Mouse (Mus musculus): ENCODE data around the gene Klhl26. TPM values are rescaled to one million over a fixed set of nuclear protein-coding genes. Genes with fewer than 3 reads are reported as not detected.
A peak's percentile ranks its signal among the peaks of the same experiment; 100 is the strongest.

Klhl26 gene
- polyA plus RNA-seq, 1 experiment from 2014 or later: 35.0 TPM

- no peak overlapping the region for H3K4me2 ChIP-seq
- no peak overlapping the region for H3K27ac ChIP-seq (replicated peaks)
- H3K9ac ChIP-seq (replicated peaks): no peak overlapping the region
- no peak for ATAC-seq (ENCODE audit: low FRiP score)
- no peak overlapping the region for H3K4me3 ChIP-seq (replicated peaks)
- no peaks in the 10 kb centered on the region for H3K9me3 ChIP-seq (replicated peaks)
- 76% methylated on average over 5 of the region's 5 CpGs for WGBS
- H3K27me3 ChIP-seq (replicated peaks): no peaks in the 10 kb centered on the region
- no peaks in the 10 kb centered on the region for H3K36me3 ChIP-seq
- H3K4me1 ChIP-seq: peaks cover 48% of the 10 kb centered on the region
Measured at GRCm38 (mm10) chr8:70467229-70467725, 9.5 kb downstream of the Klhl26 start.

GRCm38 (mm10) chr8:70466771-70467170 is 10.0 kb downstream of the Klhl26 start:
- no peak for ATAC-seq (ENCODE audit: low FRiP score)
- no peak overlapping the region for H3K9ac ChIP-seq (replicated peaks)

GRCm38 (mm10) chr8:70466305-70466704 is 10.5 kb downstream of the Klhl26 start:
- H3K4me3 ChIP-seq (replicated peaks): no peak overlapping the region
- no peaks in the 10 kb centered on the region for H3K27me3 ChIP-seq (replicated peaks)
- H3K36me3 ChIP-seq: no peaks in the 10 kb centered on the region
- no peaks in the 10 kb centered on the region for H3K9me3 ChIP-seq (replicated peaks)
- H3K27ac ChIP-seq (replicated peaks): no peak overlapping the region
- ATAC-seq (ENCODE audit: low FRiP score): no peak
- no peak overlapping the region for H3K9ac ChIP-seq (replicated peaks)
- H3K4me1 ChIP-seq: peaks cover 48% of the 10 kb centered on the region
- H3K4me2 ChIP-seq: no peak overlapping the region
- WGBS: 84% methylated on average over 4 of the region's 4 CpGs

More at GRCm38 (mm10) chr8:70466771-70467170, 10.0 kb downstream of the Klhl26 start:
- H3K36me3 ChIP-seq: no peaks in the 10 kb centered on the region
- no peak overlapping the region for H3K27ac ChIP-seq (replicated peaks)
- H3K27me3 ChIP-seq (replicated peaks): no peaks in the 10 kb centered on the region
- H3K4me1 ChIP-seq: peaks cover 48% of the 10 kb centered on the region
- no peak overlapping the region for H3K4me2 ChIP-seq
- H3K4me3 ChIP-seq (replicated peaks): no peak overlapping the region
- WGBS: 77% methylated on average over 11 of the region's 11 CpGs
- no peaks in the 10 kb centered on the region for H3K9me3 ChIP-seq (replicated peaks)

- peaks cover 48% of the 10 kb centered on the region for H3K4me1 ChIP-seq
- no peaks in the 10 kb centered on the region for H3K36me3 ChIP-seq
- H3K27me3 ChIP-seq (replicated peaks): no peaks in the 10 kb centered on the region
- no peak overlapping the region for H3K27ac ChIP-seq (replicated peaks)
- H3K9ac ChIP-seq (replicated peaks): no peak overlapping the region
- ATAC-seq (ENCODE audit: low FRiP score): no peak
- 96% methylated on average over 4 of the region's 4 CpGs for WGBS
- no peaks in the 10 kb centered on the region for H3K9me3 ChIP-seq (replicated peaks)
- no peak overlapping the region for H3K4me2 ChIP-seq
- no peak overlapping the region for H3K4me3 ChIP-seq (replicated peaks)
Measured at GRCm38 (mm10) chr8:70465701-70466100, 11.1 kb downstream of the Klhl26 start.

- no peaks in the 10 kb centered on the region for H3K36me3 ChIP-seq
- ATAC-seq (ENCODE audit: low FRiP score): no peak
- no peak overlapping the region for H3K27ac ChIP-seq (replicated peaks)
- peaks cover 41% of the 10 kb centered on the region for H3K4me1 ChIP-seq
- no peaks in the 10 kb centered on the region for H3K27me3 ChIP-seq (replicated peaks)
- no peak overlapping the region for H3K9ac ChIP-seq (replicated peaks)
- no peak overlapping the region for H3K4me2 ChIP-seq
- WGBS: 93% methylated on average over 6 of the region's 6 CpGs
- no peak overlapping the region for H3K4me3 ChIP-seq (replicated peaks)
- no peaks in the 10 kb centered on the region for H3K9me3 ChIP-seq (replicated peaks)
Measured at GRCm38 (mm10) chr8:70464162-70464561, 12.6 kb downstream of the Klhl26 start.

GRCm38 (mm10) chr8:70463306-70463705 is 13.5 kb downstream of the Klhl26 start:
- Histone ChIP-seq H3K36me3 (no peaks in the 10 kb centered on the region), H3K4me2 (no peak overlapping the region), H3K9ac (replicated peaks) (no peak overlapping the region), H3K27me3 (replicated peaks) (no peaks in the 10 kb centered on the region), H3K27ac (replicated peaks) (no peak overlapping the region), H3K4me3 (replicated peaks) (no peak overlapping the region), H3K9me3 (replicated peaks) (no peaks in the 10 kb centered on the region), H3K4me1 (peaks cover 34% of the 10 kb centered on the region)
- no peak for ATAC-seq (ENCODE audit: low FRiP score)
- 39% methylated on average over 4 of the region's 4 CpGs for WGBS

GRCm38 (mm10) chr8:70462516-70462813 is 14.3 kb downstream of the Klhl26 start:
- H3K4me2 ChIP-seq: no peak overlapping the region
- H3K4me3 ChIP-seq (replicated peaks): no peak overlapping the region
- no peak for ATAC-seq (ENCODE audit: low FRiP score)
- no peaks in the 10 kb centered on the region for H3K36me3 ChIP-seq
- no peak overlapping the region for H3K9ac ChIP-seq (replicated peaks)
- H3K9me3 ChIP-seq (replicated peaks): no peaks in the 10 kb centered on the region
- H3K4me1 ChIP-seq: peaks cover 27% of the 10 kb centered on the region
- no peak overlapping the region for H3K27ac ChIP-seq (replicated peaks)
- H3K27me3 ChIP-seq (replicated peaks): no peaks in the 10 kb centered on the region
- 83% methylated on average over 8 of the region's 8 CpGs for WGBS

- H3K27ac ChIP-seq (replicated peaks): no peak overlapping the region
- peaks cover 22% of the 10 kb centered on the region for H3K4me1 ChIP-seq
- 91% methylated on average over 16 of the region's 16 CpGs for WGBS
- no peak overlapping the region for H3K4me2 ChIP-seq
- no peaks in the 10 kb centered on the region for H3K9me3 ChIP-seq (replicated peaks)
- no peak overlapping the region for H3K4me3 ChIP-seq (replicated peaks)
- no peaks in the 10 kb centered on the region for H3K27me3 ChIP-seq (replicated peaks)
- 0 out of 2 replicates have a peak, but pooled peaks have one; percentile 18 for ATAC-seq (ENCODE audit: low FRiP score)
- peak overlapping the region; percentile 0; the same call in 1 of the 2 replicates for H3K9ac ChIP-seq (replicated peaks)
- H3K36me3 ChIP-seq: no peaks in the 10 kb centered on the region
Measured at GRCm38 (mm10) chr8:70461765-70462515, 14.8 kb downstream of the Klhl26 start.

GRCm38 (mm10) chr8:70460606-70461005 is 16.2 kb downstream of the Klhl26 start:
- H3K4me3 ChIP-seq (replicated peaks): no peak overlapping the region
- no peaks in the 10 kb centered on the region for H3K9me3 ChIP-seq (replicated peaks)
- no peak for ATAC-seq (ENCODE audit: low FRiP score)
- no peak overlapping the region for H3K4me2 ChIP-seq
- no peak overlapping the region for H3K27ac ChIP-seq (replicated peaks)
- H3K27me3 ChIP-seq (replicated peaks): no peaks in the 10 kb centered on the region
- no peaks in the 10 kb centered on the region for H3K36me3 ChIP-seq
- WGBS: 71% methylated on average over 9 of the region's 9 CpGs
- no peak overlapping the region for H3K9ac ChIP-seq (replicated peaks)
- peaks cover 15% of the 10 kb centered on the region for H3K4me1 ChIP-seq

GRCm38 (mm10) chr8:70460199-70460598 is 16.6 kb downstream of the Klhl26 start:
- Histone ChIP-seq H3K27me3 (replicated peaks) (no peaks in the 10 kb centered on the region), H3K9ac (replicated peaks) (no peak overlapping the region), H3K27ac (replicated peaks) (no peak overlapping the region), H3K4me2 (no peak overlapping the region), H3K4me3 (replicated peaks) (no peak overlapping the region), H3K36me3 (no peaks in the 10 kb centered on the region), H3K9me3 (replicated peaks) (no peaks in the 10 kb centered on the region), H3K4me1 (peaks cover 15% of the 10 kb centered on the region)
- 90% methylated on average over 5 of the region's 5 CpGs for WGBS
- no peak for ATAC-seq (ENCODE audit: low FRiP score)

- Histone ChIP-seq H3K36me3 (no peaks in the 10 kb centered on the region), H3K4me2 (no peak overlapping the region), H3K27me3 (replicated peaks) (no peaks in the 10 kb centered on the region), H3K27ac (replicated peaks) (no peak overlapping the region), H3K4me1 (peaks cover 15% of the 10 kb centered on the region), H3K9ac (replicated peaks) (no peak overlapping the region), H3K4me3 (replicated peaks) (no peak overlapping the region), H3K9me3 (replicated peaks) (no peaks in the 10 kb centered on the region)
- WGBS: 97% methylated on average over 2 of the region's 2 CpGs
- ATAC-seq (ENCODE audit: low FRiP score): no peak
Measured at GRCm38 (mm10) chr8:70459636-70460035, 17.1 kb downstream of the Klhl26 start.

- Histone ChIP-seq H3K27me3 (replicated peaks) (no peaks in the 10 kb centered on the region), H3K4me3 (replicated peaks) (no peak overlapping the region), H3K27ac (replicated peaks) (no peak overlapping the region), H3K4me1 (peaks cover 11% of the 10 kb centered on the region), H3K9me3 (replicated peaks) (no peaks in the 10 kb centered on the region), H3K36me3 (no peaks in the 10 kb centered on the region), H3K9ac (replicated peaks) (no peak overlapping the region), H3K4me2 (no peak overlapping the region)
- WGBS: 84% methylated on average over 3 of the region's 3 CpGs
- ATAC-seq (ENCODE audit: low FRiP score): no peak
Measured at GRCm38 (mm10) chr8:70458462-70458861, 18.3 kb downstream of the Klhl26 start.

All from neural tube, embryonic 15.5 days (tissue).